Mouse (Mus musculus) liver, adult 2 months (tissue): ENCODE measurements around the gene Col1a1.

Experiments used
- CTCF ChIP-seq: fragments of 200-500 bp; IDR thresholded peaks from 2 replicates; pipeline ENCODE4 v1.5.1; 2011; ENCODE audit warnings: low read depth, low read length, control low read depth
- POLR2A ChIP-seq: fragments of 200-500 bp; IDR thresholded peaks from 2 replicates; pipeline ENCODE4 v1.6.1; 2011; ENCODE audit warnings: low read length, control low read depth; ENCODE audit not compliant: insufficient read depth; ENCODE audit errors: extremely low read depth

- TF ChIP-seq CTCF: peak; percentile 69
- TF ChIP-seq POLR2A: peak; percentile 43; the same call in 1 of the 2 replicates
These were observed 54.9 kb downstream of the Col1a1 start, which contains the start of gene Ppp1r9b for GRCm38 (mm10) chr11:94990749-94991577.
